Mouse (Mus musculus) lung, postnatal 0 days (tissue): ENCODE measurements around the gene Tctex1d2. TPM values are rescaled to one million over a fixed set of nuclear protein-coding genes. Genes with fewer than 3 reads are reported as not detected.

Experiments
- ATAC-seq: fragments of 200-750 bp; cut with Nextera tagmentation; 2 replicates; pipeline ENCODE4 v1.8.0; 2017; ENCODE audit warnings: moderate library complexity
- DNase-seq: peaks from one replicate; pipeline ENCODE4 v3.0.0-alpha.2; 2016; ENCODE audit warnings: low spot score
- H3K27ac ChIP-seq: fragments of 300-500 bp; sonication (generic); 2 replicates; pipeline ENCODE4 v1.5.1; 2014; ENCODE audit warnings: antibody characterized with exemption, mild to moderate bottlenecking, low read length, mixed read lengths
- H3K27me3 ChIP-seq: fragments of 300-500 bp; sonication (generic); replicated peaks from 2 replicates; pipeline ENCODE4 v1.6.1; 2014; ENCODE audit warnings: low read length, mixed read lengths; ENCODE audit not compliant: insufficient read depth
- H3K36me3 ChIP-seq: fragments of 300-500 bp; sonication (generic); 2 replicates; pipeline ENCODE4 v1.6.1; 2014; ENCODE audit warnings: low read length, mixed read lengths; ENCODE audit not compliant: insufficient read depth
- H3K4me1 ChIP-seq: fragments of 300-500 bp; sonication (generic); 2 replicates; pipeline ENCODE4 v1.6.1; 2014; ENCODE audit warnings: antibody characterized with exemption, low read depth, low read length, mixed read lengths; ENCODE audit not compliant: insufficient read depth
- H3K4me2 ChIP-seq: fragments of 300-500 bp; sonication (generic); replicated peaks from 2 replicates; pipeline ENCODE4 v1.6.1; 2014; ENCODE audit warnings: low read depth, mild to moderate bottlenecking, low read length, moderate library complexity, mixed read lengths
- H3K4me3 ChIP-seq: fragments of 300-500 bp; sonication (generic); 2 replicates; pipeline ENCODE4 v1.5.1; 2014; ENCODE audit warnings: low read depth, low read length
- H3K9ac ChIP-seq: fragments of 300-500 bp; sonication (generic); replicated peaks from 2 replicates; pipeline ENCODE4 v1.6.1; 2014; ENCODE audit warnings: low read depth, mild to moderate bottlenecking
- H3K9me3 ChIP-seq: fragments of 300-500 bp; sonication (generic); 2 replicates; pipeline ENCODE4 v1.6.1; 2016; ENCODE audit warnings: low read length, mixed read lengths
- CTCF ChIP-seq: IDR thresholded peaks from 2 replicates; pipeline ENCODE4 v1.5.1; 2016; ENCODE audit warnings: antibody characterized with exemption, mild to moderate bottlenecking
- EP300 ChIP-seq: IDR thresholded peaks from 2 replicates; pipeline ENCODE4 v1.6.1; 2016; ENCODE audit warnings: antibody characterized with exemption, mild to moderate bottlenecking, control low read depth
- WGBS: fragments of 180-500 bp; shearing (Covaris S2); extraction: QIAGEN DNeasy Blood & Tissue Kit; methylation state at CpG from one replicate; pipeline ENCODE4 v1.1.7; 2014; 5-methylcytosine and 5-hydroxymethylcytosine counted together
- polyA plus RNA-seq: library from polyadenylated mRNA; unstranded; fragments of >200 nt; fragmentation: Nextera tagmentation; extraction: Ambion mirVana; gene quantifications from 2 replicates; pipeline ENCODE4 v1.2.1, GENCODE M21; 2015

Gene Tctex1d2
- polyA plus RNA-seq, 1 experiment from 2014 or later: 24.0 TPM

DNA sequence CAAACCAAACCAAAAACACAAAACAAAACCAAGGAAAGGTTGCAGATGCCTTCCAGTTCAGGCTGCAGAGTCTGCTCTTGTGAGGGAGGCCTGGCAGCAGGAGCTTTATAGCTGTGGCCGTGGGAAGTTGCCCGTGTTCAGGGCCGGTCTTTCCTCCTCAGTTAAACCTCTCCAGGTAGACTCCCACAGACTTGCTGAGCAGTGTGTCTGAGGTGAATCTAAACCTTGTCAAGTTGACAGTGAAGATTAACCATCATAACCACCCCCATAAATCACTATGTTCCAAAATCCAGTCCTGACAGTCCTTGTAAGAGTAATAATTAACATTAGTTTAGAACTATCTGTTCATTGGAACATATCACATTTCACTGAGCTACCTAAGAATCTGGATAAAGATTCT lies 8.0 kb downstream of the Tctex1d2 start:
- ATAC-seq: no peak

DNA sequence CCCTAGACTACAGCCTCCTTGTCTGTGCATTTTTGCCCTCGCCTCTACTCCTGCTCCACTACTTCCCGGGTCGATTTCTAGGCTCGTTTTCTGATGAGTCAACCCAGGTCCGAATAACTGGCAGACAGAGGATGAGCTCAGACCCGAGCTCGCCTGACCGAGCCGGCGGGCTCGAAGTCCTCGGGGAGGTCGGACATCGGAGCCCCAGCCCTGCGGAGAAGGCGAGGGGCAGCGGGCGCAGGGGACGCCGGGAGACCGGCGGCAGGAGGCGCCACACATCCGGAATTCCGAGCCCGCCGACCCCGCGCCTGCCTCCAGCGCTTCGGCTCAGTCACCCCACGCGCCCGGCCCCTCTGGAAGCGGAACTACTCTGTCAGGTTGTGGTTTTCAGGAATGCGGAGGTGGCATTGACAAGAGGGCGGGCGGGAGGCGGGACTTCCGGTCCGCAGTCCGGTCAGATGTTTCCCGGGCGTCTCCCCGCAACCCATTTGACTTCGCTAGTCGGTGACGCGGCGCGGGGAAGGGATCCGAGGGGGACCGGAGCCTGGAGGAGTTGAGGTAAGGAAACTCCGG lies 11.1 kb downstream of the Tctex1d2 start, which contains the start of gene Pcyt1a:
Gene Pcyt1a (plus strand): TSS at position 448 of the 573 bp plus-strand sequence.
- H3K27ac ChIP-seq: peak within 1 kb of the TSS; percentile 85
- H3K9me3 ChIP-seq: no peaks in the 10 kb centered on the region
- DNase-seq: peak; percentile 97
- no peaks in the 10 kb centered on the region for H3K4me1 ChIP-seq
- H3K9ac ChIP-seq: peak within 1 kb of the TSS; percentile 74
- peak; percentile 58 for TF ChIP-seq CTCF
- TF ChIP-seq EP300: peak; percentile 69
- H3K36me3 ChIP-seq: no peaks in the 10 kb centered on the region
- WGBS: 3% methylated on average over 54 of the region's 54 CpGs
- ATAC-seq: peak; percentile 95
- H3K4me2 ChIP-seq: peak within 1 kb of the TSS; percentile 80
- peak within 1 kb of the TSS; percentile 70 for H3K4me3 ChIP-seq
- no peaks in the 10 kb centered on the region for H3K27me3 ChIP-seq

More for the DNA sequence above, 8.0 kb downstream of the Tctex1d2 start:
- no peak overlapping the region for H3K9ac ChIP-seq
- H3K4me3 ChIP-seq: no peak overlapping the region
- H3K36me3 ChIP-seq: no peaks in the 10 kb centered on the region
- 81% methylated on average over 3 of the region's 3 CpGs for WGBS
- no peak overlapping the region for H3K4me2 ChIP-seq
- no peak for DNase-seq
- TF ChIP-seq CTCF (no peak), EP300 (no peak)
- H3K27ac ChIP-seq: no peak overlapping the region
- no peaks in the 10 kb centered on the region for H3K4me1 ChIP-seq
- no peaks in the 10 kb centered on the region for H3K27me3 ChIP-seq
- no peaks in the 10 kb centered on the region for H3K9me3 ChIP-seq

DNA sequence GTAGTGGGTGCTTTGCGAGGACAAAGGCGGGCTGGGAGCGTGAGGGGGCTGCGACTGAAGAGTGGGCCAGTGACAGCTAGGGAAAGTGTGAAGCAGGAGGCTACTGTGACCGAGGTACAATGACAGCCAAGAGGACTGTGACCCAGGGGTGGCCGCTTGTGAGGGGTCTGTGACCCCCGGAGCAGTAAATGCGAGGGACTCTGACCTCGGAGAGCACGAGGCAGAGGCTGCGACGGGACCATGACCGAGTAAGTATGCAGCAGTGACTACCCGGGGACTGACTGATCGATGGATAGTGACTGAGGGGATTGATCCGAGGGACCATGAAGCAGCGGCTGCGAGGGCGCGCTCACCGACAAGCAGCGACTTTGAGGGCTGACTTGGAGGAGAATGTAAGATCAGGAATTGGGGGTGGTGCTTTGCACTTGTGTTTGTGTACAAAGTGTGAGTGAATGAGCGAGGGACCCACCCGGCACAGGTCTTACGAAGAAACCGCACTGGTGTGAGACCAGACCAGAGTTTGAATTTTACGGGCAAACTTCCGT lies 11.6 kb downstream of the Tctex1d2 start:
- no peak for ATAC-seq
- Histone ChIP-seq H3K27ac (peak overlapping the region; percentile 85), H3K4me2 (peak overlapping the region; percentile 80), H3K4me1 (no peaks in the 10 kb centered on the region), H3K9ac (peak overlapping the region; percentile 74), H3K27me3 (no peaks in the 10 kb centered on the region), H3K36me3 (no peaks in the 10 kb centered on the region), H3K4me3 (peak overlapping the region; percentile 70), H3K9me3 (no peaks in the 10 kb centered on the region)
- peak; percentile 40 for DNase-seq
- TF ChIP-seq CTCF: no peak
- TF ChIP-seq EP300: no peak
- WGBS: 0% methylated on average over 28 of the region's 28 CpGs

DNA sequence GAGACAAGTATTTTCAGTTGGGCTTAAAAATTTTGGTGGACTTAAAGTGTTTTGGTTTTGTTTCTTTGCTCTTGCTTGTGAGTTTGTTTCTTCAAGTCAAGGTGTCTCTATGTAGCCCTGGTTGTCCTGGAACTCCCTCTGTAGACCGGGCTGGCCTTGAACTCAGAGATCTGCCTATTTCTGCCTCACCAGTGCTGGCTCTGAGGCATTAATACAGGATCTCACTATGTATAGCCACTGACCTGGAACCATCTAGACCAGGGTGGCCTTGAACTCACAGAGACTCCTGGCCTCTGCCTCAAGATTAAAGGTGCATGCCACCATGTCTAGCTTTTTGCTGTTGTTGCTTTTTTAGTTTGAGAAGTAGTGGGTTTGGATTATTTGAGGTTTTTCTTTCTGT lies 12.4 kb downstream of the Tctex1d2 start:
- Histone ChIP-seq H3K4me3 (peak overlapping the region; percentile 70; the same call in 1 of the 2 replicates), H3K27ac (no peak overlapping the region), H3K36me3 (no peaks in the 10 kb centered on the region), H3K4me1 (no peaks in the 10 kb centered on the region), H3K27me3 (no peaks in the 10 kb centered on the region), H3K9ac (no peak overlapping the region), H3K4me2 (peak overlapping the region; percentile 80), H3K9me3 (no peaks in the 10 kb centered on the region)
- TF ChIP-seq EP300 (no peak), CTCF (no peak)
- WGBS: 83% methylated on average over 1 of the region's 1 CpGs
- DNase-seq: no peak
- no peak for ATAC-seq

DNA sequence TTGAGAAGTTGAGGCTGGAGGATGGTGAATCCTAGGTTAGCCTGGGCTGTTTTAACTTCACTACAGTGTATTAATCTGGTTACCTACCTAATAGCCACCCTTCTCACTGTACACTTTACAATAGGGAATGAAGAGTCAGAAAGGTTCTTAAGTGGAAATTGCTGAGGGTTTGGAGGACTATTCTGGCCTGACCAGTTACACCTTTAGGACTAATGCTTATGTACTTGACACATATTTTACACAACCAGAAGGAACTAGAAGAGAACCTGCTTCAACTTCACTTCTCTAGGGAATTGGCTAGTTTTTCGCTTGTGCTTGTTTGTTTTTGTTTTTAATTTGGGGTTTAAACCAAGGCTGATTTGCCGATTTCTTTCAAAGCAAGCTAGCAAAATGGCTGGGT lies 13.6 kb downstream of the Tctex1d2 start:
- Histone ChIP-seq H3K4me2 (peak overlapping the region; percentile 18; the same call in 1 of the 2 replicates), H3K27ac (peak overlapping the region; percentile 39), H3K4me1 (no peaks in the 10 kb centered on the region), H3K9ac (no peak overlapping the region), H3K4me3 (no peak overlapping the region), H3K9me3 (no peaks in the 10 kb centered on the region), H3K36me3 (no peaks in the 10 kb centered on the region), H3K27me3 (no peaks in the 10 kb centered on the region)
- ATAC-seq (peak; percentile 15), DNase-seq (peak; percentile 86)
- WGBS: 40% methylated on average over 2 of the region's 2 CpGs
- TF ChIP-seq EP300 (peak; percentile 63), CTCF (no peak)

DNA sequence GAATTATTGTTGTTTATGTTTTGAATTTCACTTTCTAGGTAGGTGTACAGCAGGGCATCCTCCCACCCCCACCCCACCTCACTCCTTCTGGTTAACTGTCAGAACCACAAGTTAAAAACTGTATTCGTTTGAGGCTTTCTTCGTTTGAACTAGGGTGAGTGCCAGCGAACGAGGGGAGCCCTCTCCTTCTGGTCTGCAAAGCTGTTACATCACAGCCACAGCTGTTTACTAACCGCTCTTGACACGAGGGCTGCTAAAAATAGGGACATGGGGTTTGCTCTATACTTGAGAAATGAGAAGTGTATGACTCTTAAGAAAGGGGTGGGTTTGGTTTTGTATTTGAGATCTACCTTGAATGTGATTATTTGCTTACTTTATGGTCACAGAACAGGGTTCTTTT lies 14.6 kb downstream of the Tctex1d2 start:
- no peak overlapping the region for H3K9ac ChIP-seq
- 19% methylated on average over 6 of the region's 6 CpGs for WGBS
- ATAC-seq: peak; percentile 76
- no peaks in the 10 kb centered on the region for H3K27me3 ChIP-seq
- H3K4me3 ChIP-seq: no peak overlapping the region
- DNase-seq: peak; percentile 96
- H3K4me2 ChIP-seq: peak overlapping the region; percentile 18
- H3K36me3 ChIP-seq: no peaks in the 10 kb centered on the region
- no peaks in the 10 kb centered on the region for H3K9me3 ChIP-seq
- H3K27ac ChIP-seq: peak overlapping the region; percentile 39; the same call in 1 of the 2 replicates
- TF ChIP-seq CTCF (no peak), EP300 (peak; percentile 95)
- no peaks in the 10 kb centered on the region for H3K4me1 ChIP-seq
